Mouse (Mus musculus): ENCODE data around the gene Cdh1.

The Cdh1 gene

DNA sequence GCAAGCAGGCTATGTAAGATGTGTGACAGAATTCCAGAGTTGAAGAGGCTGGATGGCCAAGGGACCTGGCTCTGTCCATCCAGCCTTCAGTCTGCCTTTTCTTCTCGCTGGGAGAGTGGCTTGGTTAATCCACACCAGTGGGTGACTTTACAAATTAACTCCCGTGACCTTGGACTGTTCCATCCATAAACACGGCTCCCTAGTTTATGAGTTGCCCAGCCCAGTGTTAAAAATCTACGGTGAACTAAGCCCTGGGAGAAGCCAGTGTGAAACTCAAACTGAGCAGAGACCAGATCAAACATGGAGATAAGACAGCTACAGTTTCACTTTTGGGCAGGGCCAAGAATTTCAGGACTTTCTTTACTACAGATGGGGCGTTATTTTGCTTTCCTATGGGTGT, 19.9 kb downstream of the Cdh1 start:
- no peak for DNase-seq (ENCODE audit: low spot score)

DNA sequence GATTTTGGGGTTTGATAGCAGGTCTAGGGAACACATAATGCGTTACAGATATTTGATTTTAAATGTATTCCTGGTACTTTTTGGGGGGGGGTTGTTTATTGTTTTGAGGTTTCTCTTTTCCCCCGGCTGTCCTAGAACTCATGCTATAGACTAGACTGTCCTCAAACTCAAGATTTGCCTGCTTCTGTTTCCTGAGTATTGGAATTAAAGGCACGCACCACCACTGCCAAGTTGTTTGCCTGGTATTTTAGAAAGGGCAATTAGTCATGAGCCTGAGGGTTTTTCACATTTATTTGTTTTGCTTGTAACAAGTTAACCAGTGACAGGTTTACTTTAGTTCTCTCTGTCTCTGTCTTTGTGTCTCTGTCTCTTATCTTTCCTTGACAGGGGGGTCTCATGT, 20.3 kb downstream of the Cdh1 start:
- DNase-seq (ENCODE audit: low spot score) = no peak

DNA sequence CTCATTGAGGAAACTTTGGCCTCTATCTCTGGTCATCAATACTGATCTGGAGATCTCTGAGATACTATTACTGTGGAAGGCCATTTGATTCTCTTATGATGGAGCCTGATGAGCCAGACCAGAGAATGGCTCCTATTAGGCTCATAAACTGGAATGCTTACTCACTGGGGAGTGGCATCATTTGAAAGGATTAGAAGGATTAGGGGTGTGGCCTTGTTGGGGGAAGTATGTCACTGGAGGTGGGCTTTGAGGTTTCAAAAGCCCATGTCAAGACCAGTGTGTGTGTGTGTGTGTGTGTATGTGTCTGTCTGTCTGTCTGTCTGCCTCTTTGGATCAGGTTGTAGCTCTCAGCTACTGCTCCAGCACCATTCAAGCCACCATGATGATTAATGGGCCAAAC, 20.8 kb downstream of the Cdh1 start:
- no peak for DNase-seq (ENCODE audit: low spot score)

DNA sequence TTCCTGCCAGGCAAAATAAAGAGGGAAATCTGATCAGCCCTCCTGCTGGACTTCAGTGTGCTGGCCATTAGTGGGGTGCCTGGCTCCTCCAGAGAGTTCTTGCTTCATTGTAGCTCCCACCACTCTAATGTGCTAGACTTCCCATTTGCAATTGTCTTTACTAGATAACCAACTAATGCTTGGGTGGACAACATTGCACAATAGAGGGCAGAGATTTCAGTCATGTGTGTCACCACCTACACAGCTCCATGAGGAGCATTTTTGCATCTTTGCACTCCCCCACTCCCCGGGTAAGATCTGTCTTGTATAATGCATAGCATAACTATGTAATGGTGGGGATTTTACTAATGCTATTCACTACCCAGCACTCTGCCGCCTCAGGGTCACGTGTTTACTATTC, 21.6 kb downstream of the Cdh1 start:
- DNase-seq (ENCODE audit: low spot score) = no peak

DNA sequence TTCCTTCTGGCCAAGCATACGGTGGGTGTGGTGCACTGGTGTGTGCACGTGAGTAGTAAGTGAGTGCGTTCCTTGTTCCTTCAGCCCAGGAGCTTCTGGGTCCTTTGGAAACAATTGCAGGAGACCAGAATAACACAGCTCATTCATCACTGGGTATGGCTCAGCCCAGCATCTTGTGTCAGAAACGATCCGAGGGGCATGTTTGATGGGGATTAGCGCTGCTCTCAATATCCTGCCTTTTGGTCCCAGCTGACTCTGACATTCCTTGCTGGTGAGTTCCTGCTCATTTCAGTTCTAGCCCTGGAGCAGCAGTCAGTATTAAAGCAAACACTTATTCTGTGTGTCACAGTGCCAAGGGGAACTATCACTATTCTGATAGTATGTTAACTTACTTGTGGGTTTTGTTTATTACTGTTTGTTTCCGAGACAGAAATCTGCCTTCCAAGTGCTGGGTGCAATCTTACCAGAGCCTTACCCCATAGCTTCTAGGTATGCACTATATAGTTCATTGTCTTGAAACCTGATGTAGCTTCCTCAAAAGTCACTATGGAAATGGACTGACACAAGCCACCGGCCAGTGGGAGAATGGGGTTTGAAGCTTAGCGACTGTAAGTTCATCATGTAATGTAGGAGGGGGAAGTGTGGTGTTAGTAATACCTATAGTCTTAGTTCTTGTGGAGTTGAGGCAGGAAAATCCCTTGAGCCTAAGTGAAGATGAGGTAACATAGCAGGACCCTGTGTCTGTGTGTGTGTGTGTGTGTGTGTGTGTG, 23.1 kb downstream of the Cdh1 start:
- DNase-seq (ENCODE audit: low spot score) = no peak

GRCm38 (mm10) chr8:106628291-106628964, 25.3 kb downstream of the Cdh1 start:
- DNase-seq (ENCODE audit: low spot score) = no peak

DNA sequence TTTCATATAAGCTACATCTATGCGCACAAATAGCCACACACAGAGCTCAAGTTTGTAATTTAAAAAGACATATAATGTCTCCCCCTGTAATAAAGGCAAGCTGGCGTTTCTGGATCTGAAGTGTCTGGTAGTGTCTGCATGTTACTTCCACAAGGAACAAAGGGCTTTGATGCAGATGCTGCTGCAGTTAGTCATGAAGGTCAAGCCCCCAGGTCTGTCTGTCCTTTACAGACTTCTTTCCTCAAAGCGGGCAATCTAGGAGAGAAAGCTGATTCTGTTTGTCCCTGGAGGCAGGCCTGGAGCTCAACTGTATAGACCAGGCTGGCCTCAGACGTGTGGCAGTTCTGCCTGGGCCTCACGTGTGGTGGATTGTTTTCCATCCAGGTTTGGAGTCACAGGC, 26.3 kb downstream of the Cdh1 start:
- no peak for DNase-seq (ENCODE audit: low spot score)

GRCm38 (mm10) chr8:106631904-106632303, 28.8 kb downstream of the Cdh1 start:
- DNase-seq (ENCODE audit: low spot score) = no peak

GRCm38 (mm10) chr8:106632650-106633049, 29.5 kb downstream of the Cdh1 start:
- DNase-seq (ENCODE audit: low spot score) = no peak

GRCm38 (mm10) chr8:106633361-106634158, 30.4 kb downstream of the Cdh1 start:
- no peak for DNase-seq (ENCODE audit: low spot score)

DNA sequence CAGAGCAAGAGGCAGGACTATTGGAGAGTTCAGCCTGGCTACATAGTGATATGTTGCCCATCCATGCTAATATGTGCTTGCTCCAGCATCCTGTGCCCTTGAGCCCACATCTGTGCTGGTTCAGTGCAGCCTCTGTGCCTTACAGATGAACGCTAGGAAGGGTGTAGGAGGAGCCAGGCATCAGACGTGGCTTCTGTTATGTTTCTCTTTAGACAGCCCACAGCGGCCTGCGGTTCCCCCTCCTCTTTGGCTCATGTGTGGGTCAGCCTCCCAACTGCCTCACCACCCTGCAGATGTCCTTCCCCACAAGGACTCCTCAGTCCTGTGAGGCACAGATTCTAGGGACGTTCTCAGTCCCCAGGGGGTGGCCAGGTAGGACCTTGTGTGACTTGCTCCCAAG, 32.1 kb downstream of the Cdh1 start:
- DNase-seq (ENCODE audit: low spot score) = no peak

DNA sequence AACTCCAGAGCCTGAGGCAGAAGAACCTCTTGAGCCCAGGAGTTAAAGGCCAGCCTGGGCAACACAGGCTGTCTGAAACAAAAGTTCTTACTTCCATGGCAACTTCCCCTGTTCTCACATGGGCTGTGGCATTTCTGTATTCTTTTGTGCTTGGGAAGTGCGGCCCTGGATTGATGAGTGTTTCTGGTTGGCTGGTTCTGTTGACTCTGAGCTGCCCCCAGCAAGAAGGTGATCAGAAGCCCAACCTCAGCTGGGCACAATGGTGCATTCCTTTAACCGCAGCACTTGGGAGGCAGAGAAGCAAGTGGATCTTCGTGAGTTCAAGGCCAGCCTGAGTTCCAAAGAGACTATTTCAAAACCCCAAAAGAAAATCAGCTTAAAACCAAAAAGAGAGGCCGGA, 34.3 kb downstream of the Cdh1 start:
- no peak for DNase-seq (ENCODE audit: low spot score)

GRCm38 (mm10) chr8:106638768-106639295, 35.7 kb downstream of the Cdh1 start:
- DNase-seq (ENCODE audit: low spot score) = no peak

DNA sequence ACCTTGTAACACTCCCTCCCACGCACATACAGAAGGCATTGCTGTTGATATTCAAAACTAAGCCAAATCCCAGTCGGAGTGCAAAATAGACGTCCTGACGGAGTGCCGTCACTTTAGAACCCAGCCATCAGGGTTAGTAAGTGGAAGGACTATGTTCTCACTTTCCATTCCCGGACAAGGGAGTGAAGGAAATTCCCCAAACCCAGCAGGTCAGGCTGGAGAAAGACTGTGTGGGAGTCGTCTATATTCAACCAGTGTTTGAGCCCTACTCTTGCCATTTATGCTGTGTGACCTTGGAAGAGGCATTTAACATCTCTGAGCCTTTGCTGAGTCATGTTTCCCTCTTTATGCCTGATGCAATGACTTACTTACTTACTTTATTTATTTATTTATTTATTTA, 37.1 kb downstream of the Cdh1 start:
- DNase-seq (ENCODE audit: low spot score) = no peak

DNA sequence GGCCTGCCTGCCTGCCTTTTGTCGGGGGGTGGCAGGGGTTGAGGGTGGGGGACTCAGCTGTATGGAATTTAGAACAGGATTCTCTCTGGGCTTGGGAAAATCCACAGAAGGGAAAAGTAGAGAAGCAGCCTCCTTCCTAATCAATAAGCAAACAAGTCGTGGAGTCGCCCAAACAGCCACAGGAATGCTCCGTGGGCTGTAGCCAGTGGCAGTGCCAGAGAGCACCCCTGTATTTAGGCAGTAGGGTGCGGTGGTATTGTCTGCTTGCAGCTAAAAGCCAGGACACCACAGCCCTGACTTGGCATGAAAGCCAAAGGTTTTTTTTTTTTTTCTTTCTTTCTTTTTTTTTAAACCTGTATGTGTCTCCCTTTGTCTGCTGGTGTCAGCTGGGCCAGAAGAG, 37.8 kb downstream of the Cdh1 start:
- no peak for DNase-seq (ENCODE audit: low spot score)

DNA sequence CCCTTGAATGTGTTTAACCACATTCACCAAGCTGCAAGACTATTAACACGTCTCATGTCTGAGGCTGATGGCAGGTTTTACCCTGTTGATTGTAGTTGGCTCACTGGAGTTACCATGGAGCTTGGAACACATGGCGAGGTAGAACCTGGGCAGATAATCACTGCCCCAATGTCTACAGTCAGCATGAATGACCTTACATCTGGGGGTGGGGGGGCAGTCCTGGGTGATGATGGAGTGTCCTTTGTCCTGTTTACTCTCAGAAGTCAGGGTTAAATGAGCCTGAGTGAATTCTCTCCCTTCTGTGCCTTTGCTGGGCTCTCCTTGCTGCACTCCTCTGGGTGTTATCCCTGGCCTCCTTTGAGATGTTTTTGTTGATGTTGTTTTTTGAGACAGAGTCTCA, 39.0 kb downstream of the Cdh1 start:
- DNase-seq (ENCODE audit: low spot score) = no peak

- DNase-seq (ENCODE audit: low spot score) = no peak
Measured at GRCm38 (mm10) chr8:106643100-106643499, 39.9 kb downstream of the Cdh1 start.

- no peak for DNase-seq (ENCODE audit: low spot score)
Measured at GRCm38 (mm10) chr8:106644957-106645356, 41.8 kb downstream of the Cdh1 start.

GRCm38 (mm10) chr8:106646153-106646552, 43.0 kb downstream of the Cdh1 start:
- no peak for DNase-seq (ENCODE audit: low spot score)

DNA sequence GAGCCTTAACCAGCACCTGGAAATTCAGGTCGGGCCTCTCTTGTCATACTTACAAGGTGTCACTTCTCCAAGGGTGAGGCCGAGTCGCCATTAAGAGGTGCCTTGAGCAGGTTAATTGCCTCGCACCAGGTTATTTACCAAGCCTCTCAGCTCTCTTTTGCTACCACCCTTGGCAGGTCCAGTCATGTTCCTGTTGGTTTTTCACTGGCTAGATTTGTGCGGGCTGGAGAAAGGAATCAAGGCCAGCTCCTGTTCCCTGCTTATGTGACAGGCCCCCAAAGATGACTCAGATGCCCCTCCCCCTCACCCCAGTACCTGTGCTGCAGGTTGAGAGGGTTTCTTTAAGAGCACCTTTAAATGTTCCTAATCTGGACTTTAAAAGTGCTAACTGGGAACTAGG, 43.6 kb downstream of the Cdh1 start:
- DNase-seq (ENCODE audit: low spot score) = no peak

DNA sequence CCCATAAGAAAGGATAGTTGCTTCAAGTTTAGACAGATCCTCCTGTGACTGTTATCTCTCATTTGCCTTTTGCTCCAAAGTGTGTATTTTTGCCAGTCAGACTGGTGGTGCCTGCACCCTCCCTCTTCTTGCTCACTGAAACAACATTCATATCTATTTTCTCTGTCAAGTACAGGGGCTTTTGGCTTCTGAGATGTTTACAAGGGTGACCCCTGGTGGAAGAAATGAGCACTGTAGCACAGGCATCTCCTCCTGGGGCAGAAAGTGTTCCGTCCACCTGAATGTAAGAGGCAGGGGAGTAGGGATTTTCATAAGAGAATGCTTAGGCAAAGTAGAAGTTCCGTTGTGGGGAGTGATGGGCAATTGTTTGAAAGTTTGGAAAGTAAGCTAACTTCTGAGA, 44.2 kb downstream of the Cdh1 start:
- peak; percentile 75 for DNase-seq (ENCODE audit: low spot score)

- DNase-seq (ENCODE audit: low spot score) = no peak
Measured at GRCm38 (mm10) chr8:106648421-106648820, 45.3 kb downstream of the Cdh1 start.

- DNase-seq (ENCODE audit: low spot score) = no peak
Measured at GRCm38 (mm10) chr8:106651994-106652393, 48.8 kb downstream of the Cdh1 start.
